Mouse (Mus musculus) G1E-ER4 (cell line): ENCODE data around the gene Anxa11. TPM values are rescaled to one million over a fixed set of nuclear protein-coding genes. Genes with fewer than 3 reads are reported as not detected.

Source experiments
- GATA1 ChIP-seq: IDR thresholded peaks from one replicate; pipeline ENCODE4 v1.8.0; 2012; ENCODE audit warnings: low read length, inconsistent platforms
- polyA plus RNA-seq: library from polyadenylated mRNA; stranded (reverse); fragments of >175 nt; gene quantifications from 2 replicates; pipeline ENCODE4 v1.2.3, GENCODE M21; 2012

Gene Anxa11
- polyA plus RNA-seq, 1 experiment: 8.3 TPM

DNA sequence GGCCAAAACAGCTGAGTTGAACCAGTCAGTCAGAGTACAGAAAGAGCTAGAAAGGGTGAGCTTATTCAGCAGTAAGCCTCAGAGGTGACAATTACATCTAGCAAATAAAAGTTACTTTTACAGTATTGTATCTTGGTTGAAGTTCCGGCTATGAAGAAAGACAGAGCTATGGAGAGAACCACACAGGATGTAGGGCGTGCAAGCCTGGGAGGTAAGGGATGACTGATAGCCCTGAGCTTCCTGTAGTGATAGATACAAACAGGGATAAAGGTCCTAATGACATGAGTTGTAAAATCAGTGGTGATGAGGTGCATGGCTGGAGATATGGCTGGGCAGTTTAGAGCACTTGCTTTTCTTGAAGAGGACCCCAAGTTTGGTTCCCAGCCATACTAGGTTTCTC lies 15.1 kb upstream of the Anxa11 start:
- TF ChIP-seq GATA1: no peak

DNA sequence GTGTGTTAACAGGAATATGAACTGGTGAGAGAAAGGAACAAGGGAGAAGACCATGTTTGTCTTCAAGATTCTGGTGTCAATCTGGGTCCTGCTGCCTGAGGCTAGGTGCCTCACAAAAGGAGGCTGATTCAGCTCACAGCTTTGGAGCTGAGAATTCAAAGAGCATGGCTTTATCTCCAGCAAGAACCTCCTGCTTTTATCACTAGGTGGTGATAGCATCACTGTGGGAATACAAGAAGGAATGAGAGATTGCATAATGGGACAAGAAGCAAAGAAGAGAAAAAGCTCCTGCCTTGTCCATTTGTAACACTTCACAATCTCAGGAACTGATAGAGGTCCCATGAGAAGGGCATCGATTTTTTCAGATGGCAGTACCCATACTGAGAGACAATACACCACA lies 10.6 kb upstream of the Anxa11 start:
- no peak for TF ChIP-seq GATA1

DNA sequence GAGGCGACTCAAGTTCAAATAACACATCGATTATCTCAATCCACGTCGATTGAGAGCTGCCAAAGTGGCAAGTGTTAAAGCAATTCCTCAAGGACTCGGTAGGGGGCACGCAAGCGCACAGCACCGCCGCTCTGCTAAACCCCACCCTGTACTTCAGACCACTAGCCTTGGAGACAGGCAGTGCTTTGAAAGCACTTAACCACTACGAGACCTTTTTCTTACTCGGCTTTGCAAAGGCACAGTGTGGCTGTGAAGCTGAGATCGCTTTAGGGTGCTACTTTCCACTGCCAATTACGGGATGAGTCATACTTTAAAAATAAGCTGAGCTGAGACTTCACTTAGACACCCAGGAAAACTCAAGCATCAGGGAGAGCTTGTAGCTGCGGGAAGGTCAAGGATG lies 9.7 kb upstream of the Anxa11 start:
- TF ChIP-seq GATA1: no peak

DNA sequence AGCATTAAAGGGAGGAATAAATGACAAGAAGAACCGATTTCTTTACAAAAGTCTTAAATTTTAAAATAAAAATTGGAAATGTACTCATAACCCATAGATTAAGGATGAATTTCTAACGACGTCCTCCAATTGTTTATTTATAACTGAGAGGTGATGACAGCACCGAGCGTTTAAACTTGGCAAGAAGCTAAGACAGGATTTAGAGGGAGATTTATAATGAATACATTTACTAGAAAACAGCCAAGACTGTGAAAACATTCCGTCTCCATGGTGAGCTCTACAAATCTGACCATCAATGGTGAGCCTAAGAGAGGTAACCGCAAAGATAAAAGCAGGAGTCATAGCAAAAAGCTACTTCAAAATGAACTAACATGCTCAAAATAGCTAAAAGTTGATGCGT lies 3.5 kb upstream of the Anxa11 start:
- no peak for TF ChIP-seq GATA1

DNA sequence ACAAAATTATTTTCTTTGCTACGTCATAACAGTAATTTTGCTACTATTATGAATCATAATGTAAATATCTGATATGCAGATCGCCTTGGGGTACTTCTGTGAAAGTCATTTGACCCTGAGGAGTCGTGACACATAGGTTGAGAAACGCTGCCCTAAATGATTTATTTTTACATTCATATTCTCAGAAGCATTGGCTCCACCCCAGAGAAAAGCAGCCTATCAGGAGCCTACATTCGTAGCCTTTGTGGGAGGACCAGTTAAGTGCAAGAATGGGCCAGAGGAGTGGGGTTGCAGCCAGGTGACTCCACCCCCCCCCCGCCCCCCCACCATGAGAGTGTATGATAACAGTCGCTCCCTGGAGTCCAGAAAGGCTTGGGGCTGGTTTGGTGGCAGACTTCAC lies 2.2 kb upstream of the Anxa11 start:
- no peak for TF ChIP-seq GATA1

DNA sequence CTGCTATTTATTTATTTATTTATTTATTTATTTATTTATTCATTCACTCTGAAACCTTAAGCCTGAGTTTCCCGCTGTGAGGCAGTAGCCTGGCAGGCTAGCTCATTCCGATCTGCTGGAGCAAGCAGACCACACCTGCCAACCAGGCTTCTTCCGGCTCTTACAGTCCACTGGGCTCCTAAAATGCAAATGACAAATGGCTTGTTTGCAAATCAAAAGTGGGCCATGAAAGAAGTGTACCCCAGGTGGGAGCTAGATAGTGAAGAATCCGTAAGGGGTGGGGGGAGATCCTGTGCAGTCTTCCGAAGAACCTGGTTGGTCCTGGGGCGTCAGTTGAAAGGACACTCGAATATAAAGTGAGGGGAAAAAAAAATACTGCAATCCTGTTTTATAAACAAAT lies 995 bp upstream of the Anxa11 start:
- TF ChIP-seq GATA1: no peak

DNA sequence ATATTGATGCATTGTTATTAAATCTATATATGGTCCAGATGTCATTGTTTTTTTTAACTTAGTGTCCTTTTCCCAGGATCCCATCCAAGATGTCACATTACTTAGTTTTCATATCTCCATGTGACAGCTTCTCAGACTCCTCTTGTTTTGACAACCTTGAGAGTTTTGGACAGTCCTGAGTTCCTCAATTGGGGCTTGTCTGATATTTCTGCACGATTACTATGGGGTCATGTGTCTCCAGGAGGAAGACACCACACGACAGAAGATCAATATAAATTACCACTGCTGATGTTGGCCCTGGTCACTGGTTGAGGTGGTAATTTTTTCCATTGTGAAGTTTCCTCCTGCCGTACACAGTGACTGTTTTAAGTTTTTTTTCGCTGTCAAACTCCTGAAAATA lies 377 bp upstream of the Anxa11 start:
- no peak for TF ChIP-seq GATA1

DNA sequence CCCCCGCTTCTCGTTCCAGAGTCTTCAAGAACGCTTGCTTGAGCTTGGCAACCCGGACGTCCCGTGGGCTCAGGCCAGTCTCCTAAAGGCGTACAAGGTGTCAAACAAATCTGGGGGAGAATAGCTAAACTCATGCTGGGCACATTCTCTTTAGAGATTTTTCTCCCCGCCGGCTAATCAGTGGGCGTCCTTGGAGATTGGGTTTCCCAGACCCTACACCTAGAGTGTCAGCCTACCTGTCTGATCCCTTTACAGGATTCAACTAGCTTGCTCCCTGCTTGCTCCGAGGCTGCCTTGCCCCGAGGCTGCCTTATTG lies 690 bp downstream of the Anxa11 start:
- no peak for TF ChIP-seq GATA1

DNA sequence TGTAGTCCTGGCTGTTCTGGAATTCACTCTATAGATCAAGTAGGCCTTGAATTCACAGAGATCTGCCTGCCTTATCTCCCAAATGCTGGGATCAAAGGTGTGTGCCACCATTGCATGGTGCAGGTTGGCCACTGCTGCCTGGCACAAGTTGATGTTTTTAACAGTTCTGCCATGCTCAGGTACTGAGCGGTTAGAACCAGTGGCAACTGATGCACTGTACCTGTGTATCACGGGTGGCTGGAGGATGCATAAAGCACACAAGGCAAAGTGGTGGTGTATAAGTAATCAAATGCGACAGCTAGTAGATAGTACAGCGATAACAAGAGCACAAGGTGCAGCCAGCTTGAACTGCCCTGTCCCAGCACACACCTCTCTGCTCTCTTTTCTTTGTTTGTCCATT lies 2.4 kb downstream of the Anxa11 start:
- TF ChIP-seq GATA1: no peak

DNA sequence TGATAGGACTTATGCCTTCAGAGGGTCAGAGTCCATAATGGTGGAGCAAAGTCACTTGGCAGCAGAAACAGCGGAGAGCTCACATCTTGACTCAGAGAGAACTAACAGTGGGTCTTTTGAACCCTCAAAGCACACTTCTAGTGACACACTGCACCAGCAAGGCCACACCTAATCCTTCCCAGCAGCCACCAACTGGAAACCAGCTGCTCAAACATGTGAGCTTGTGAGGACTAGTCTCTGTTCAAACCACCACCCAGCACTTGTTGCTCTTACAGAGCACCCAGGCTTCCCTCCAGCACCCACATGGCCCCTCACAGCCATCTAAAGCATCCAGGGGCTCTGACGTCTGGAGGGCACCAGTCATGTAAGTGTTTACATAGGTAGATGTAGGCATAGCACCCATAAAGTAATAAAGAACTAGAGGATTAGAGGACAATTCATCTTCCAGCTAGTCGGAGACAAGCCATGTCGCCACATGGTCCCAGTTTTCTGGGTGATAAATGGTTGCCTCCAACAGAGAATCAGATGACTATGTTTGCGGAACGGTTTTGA lies 4.0 kb downstream of the Anxa11 start:
- TF ChIP-seq GATA1: no peak

DNA sequence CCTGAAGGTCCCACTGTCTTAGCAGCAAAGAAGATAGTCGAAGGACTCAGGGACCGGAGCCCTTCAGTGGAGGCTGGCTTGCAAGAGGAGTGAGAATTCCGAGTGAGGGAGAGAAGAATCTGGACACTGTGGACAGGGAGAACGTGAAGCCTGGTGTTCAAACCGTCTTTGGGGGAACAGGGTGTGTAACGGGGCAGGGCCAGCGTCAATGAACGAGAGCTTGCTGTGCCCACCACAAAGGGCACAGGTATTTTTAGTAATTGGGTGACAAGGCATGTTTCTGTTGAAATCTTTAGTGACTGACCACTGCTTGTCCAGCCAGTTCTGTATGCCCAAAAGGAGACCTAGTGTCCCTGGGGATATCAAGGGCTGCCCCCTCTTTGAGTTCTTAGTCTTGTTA lies 4.6 kb downstream of the Anxa11 start:
- TF ChIP-seq GATA1: no peak

DNA sequence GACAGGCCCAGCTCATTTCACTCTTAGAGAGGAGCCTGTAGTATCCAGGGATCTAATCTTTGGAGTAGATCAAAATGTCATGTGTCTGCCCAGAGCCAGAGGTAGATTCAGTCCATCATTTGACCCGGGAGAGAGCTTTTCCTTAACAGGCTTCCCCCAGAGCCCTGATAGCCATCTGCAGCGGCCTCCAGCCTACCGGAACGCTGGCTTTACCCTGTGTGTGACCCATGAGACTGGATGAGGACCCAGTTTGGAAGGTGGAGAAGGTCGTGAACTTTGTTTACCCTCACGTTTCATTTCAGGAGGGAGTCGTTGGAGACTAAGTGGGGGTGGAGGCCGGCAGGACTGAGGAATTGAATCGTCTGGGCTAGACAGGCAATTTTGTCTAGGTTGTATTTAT lies 5.7 kb downstream of the Anxa11 start:
- TF ChIP-seq GATA1: no peak

DNA sequence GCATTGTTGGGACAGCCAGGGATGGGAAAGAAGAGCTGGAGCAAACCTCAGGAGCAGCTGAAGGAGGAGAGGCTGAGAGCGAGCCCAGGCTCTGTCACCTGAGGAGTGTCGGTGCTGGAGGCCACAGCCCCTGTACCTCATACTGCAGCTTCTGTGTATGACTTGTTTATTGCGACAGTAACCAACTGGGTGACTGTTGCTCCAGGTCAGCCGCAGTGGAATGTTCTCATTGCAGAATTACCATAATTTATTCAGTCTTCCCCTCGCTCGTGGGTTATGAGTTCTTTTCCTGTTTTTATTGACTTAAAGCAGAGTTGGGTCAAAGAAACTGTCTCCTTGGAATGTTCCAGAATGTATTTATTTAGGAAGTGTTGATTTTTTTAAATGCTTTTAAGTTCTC lies 6.3 kb downstream of the Anxa11 start:
- no peak for TF ChIP-seq GATA1

DNA sequence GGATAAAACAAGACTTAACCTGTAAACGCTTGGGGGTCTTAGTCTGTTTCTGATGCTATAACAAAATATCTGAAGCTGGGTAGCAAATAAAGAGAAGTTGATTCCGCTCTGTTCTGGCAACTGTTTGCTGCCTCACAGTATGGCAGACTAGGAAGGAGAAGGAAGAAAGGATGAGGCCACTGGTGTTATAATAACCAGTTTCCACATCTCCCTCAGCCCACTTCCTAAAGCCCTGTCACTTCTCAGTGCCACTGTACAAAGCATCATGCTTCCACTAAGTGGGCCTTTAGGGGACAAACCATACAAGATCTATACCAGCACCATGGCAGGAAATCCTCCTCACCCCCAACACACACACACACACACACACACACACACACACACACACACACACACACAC lies 8.5 kb downstream of the Anxa11 start:
- TF ChIP-seq GATA1: no peak

DNA sequence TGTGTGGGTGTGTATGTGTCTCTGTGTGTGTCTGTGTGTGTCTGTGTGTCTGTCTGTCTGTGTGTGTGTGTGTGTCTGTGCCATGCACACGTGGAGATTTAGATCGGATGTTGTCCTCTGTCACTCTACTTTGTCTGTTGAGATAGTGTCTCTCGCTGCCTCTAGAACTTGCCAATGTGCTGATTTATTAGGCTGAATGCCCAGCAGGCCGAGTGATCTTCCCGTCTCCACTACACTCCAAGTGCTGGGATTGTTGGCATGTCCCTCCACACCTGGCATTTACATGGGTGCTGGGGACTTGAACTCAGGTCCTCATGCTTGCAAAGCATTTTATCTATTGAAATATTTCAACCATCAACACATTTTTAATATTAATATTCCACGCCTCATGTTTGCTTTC lies 9.2 kb downstream of the Anxa11 start:
- TF ChIP-seq GATA1: no peak

DNA sequence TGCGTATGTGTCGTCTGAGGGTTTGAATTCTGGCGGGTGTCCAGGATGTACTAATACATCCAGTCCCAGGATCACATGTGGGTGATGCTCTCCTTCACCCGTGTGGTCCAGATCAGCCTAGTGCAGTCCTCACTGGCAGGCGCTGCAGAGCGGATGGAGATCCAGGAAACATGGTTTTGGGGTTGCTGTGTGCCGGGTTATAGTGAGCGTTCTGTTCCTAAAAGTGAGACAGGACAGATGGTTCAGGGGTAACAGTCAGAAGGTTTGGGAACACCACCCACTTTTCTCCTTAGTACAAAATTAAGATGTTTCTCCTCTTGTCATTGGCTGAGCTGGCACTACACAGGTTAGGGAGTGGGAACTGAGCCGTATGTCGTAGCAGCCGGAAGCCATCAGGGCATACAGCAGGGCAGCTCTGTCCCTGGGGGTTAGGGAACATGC lies 10.2 kb downstream of the Anxa11 start:
- TF ChIP-seq GATA1: no peak

DNA sequence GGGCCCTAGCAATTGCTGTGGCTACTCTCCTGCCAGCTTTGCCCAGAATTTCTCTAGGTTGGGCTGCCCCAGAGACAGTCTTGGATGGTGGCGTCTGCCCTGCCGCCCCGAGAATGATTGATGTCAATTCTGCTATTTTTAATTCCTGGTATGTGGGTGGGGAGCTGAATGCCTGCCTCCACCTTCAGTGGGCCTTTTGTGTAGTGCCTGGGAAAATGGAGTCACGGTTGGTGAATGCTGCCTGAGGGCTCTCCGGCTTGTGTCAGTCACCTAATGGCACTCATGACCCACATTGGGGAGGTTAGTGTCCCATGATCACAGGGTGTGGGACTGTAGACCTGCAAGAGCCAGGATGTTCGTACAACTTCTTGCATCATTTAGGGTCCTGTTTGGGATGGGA lies 11.3 kb downstream of the Anxa11 start:
- no peak for TF ChIP-seq GATA1

DNA sequence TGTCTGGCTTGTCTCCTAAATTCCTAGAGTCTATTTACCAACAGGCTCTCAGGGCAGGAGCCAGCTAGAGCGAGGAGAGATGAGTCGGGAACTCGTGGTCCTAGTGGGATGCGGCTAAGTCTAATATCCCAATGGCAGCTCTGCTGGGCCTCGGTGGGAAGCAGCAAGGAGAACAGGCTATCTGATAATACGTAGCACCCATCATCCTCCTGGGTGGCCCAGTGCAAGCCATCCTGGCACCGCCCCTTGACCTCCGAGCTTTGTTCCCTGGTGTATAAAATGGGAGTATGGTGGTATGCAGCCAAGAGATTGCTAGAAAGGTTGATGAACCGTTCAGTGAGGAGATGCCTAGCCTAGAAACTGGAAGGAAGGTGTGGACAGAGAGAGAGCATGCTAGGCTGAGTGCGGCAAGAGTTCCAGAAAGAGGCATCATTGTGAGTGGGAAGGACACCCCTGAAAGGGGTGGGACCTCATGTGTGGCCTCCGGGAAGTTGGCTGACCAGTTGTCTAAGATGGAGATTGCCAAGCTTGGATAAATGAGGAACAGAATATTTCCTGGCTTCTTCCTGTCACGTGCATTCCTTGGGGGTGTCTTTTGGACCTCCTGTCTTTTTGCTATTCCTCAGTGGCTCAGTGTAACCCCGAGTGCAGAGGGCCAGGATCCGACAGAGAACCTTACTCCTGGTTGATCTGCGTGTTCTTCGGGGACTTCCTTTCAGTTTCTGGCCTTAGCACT lies 11.9 kb downstream of the Anxa11 start:
- TF ChIP-seq GATA1: no peak
